Mouse (Mus musculus): ENCODE data around the gene Tmem205. TPM values are rescaled to one million over a fixed set of nuclear protein-coding genes. Genes with fewer than 3 reads are reported as not detected.
A peak's percentile ranks its signal among the peaks of the same experiment; 100 is the strongest.

The Tmem205 gene
- polyA plus RNA-seq, 1 experiment from 2014 or later, result 36.9 TPM

DNA sequence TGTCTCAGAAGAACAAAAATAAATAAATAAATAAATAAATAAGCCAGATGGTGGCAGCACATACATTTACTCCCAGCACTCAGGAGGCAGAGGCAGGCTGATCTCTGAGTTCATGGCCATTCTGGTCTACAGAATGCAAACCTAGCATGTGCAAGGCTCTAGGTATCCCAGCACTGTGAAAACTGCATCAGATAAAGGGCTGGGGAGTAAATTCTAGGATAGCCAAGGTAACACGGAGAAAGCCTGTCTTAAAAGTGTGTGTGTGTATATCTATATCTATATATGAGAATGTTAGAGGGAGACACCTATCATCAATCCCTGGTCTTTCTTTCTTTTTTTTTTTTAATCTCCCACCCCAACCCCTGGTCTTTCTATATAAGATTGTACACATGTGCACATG is 1.9 kb downstream of the Tmem205 start:
- H3K4me2 ChIP-seq, result no peak overlapping the region
- H3K9me3 ChIP-seq (replicated peaks), result no peaks in the 10 kb centered on the region
- no peaks in the 10 kb centered on the region for H3K36me3 ChIP-seq
- H3K4me1 ChIP-seq (replicated peaks), result peaks cover 34% of the 10 kb centered on the region
- 96% methylated on average over 1 of the region's 1 CpGs for WGBS
- H3K4me3 ChIP-seq, result no peak overlapping the region
- H3K27me3 ChIP-seq, result no peaks in the 10 kb centered on the region
- H3K9ac ChIP-seq, result no peak overlapping the region
- ATAC-seq (replicated peaks; ENCODE audit: insufficient number of reproducible peaks, insufficient read depth, low FRiP score, low read depth), result no peak
- no peak overlapping the region for H3K27ac ChIP-seq

GRCm38 (mm10) chr9:21925034-21925433 is 2.3 kb downstream of the Tmem205 start:
- H3K9ac ChIP-seq, result no peak overlapping the region
- no peak overlapping the region for H3K4me2 ChIP-seq
- no peak overlapping the region for H3K4me3 ChIP-seq
- H3K27ac ChIP-seq, result no peak overlapping the region
- no peak for ATAC-seq (replicated peaks; ENCODE audit: insufficient number of reproducible peaks, insufficient read depth, low FRiP score, low read depth)
- 90% methylated on average over 3 of the region's 3 CpGs for WGBS
- no peaks in the 10 kb centered on the region for H3K9me3 ChIP-seq (replicated peaks)
- H3K27me3 ChIP-seq, result no peaks in the 10 kb centered on the region
- no peaks in the 10 kb centered on the region for H3K36me3 ChIP-seq
- peaks cover 34% of the 10 kb centered on the region for H3K4me1 ChIP-seq (replicated peaks)

DNA sequence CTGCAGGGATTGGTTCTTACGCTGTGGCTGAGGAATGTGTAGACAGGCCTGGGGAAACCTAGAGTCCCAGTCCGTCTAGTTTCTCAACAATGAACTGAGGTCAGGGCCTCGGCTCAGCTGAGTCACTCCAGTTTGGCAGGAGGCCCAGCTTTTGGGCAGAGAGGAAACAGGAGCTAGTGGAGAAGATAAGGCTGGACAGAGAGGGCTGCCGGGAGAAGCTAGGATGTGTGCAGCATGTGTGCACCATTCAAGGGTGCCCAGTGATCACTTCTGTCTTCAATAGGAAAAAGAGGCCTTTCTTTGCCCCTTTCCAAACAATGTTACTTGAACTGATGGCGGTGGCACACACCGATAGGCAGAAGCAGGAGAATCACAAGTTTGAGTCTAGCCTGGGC is 3.3 kb downstream of the Tmem205 start:
- WGBS, result 29% methylated on average over 6 of the region's 6 CpGs
- H3K4me2 ChIP-seq, result no peak overlapping the region; the same call in 1 of the 2 replicates

GRCm38 (mm10) chr9:21923490-21924098 is 3.8 kb downstream of the Tmem205 start:
- no peak overlapping the region for H3K4me3 ChIP-seq
- H3K36me3 ChIP-seq, result no peaks in the 10 kb centered on the region
- H3K27ac ChIP-seq, result peak overlapping the region; percentile 82
- H3K9ac ChIP-seq, result no peak overlapping the region
- no peak overlapping the region; the same call in 1 of the 2 replicates for H3K4me2 ChIP-seq
- no peaks in the 10 kb centered on the region for H3K9me3 ChIP-seq (replicated peaks)
- WGBS, result 25% methylated on average over 3 of the region's 3 CpGs
- ATAC-seq (replicated peaks; ENCODE audit: insufficient number of reproducible peaks, insufficient read depth, low FRiP score, low read depth), result no peak
- H3K4me1 ChIP-seq (replicated peaks), result peaks cover 34% of the 10 kb centered on the region
- no peaks in the 10 kb centered on the region for H3K27me3 ChIP-seq

More for the DNA sequence above, 3.3 kb downstream of the Tmem205 start:
- Histone ChIP-seq H3K4me1 (replicated peaks) (peaks cover 34% of the 10 kb centered on the region), H3K9me3 (replicated peaks) (no peaks in the 10 kb centered on the region), H3K27me3 (no peaks in the 10 kb centered on the region), H3K4me3 (no peak overlapping the region), H3K36me3 (no peaks in the 10 kb centered on the region), H3K9ac (no peak overlapping the region), H3K27ac (peak overlapping the region; percentile 82)
- peak; percentile 88 for ATAC-seq (replicated peaks; ENCODE audit: insufficient number of reproducible peaks, insufficient read depth, low FRiP score, low read depth)

DNA sequence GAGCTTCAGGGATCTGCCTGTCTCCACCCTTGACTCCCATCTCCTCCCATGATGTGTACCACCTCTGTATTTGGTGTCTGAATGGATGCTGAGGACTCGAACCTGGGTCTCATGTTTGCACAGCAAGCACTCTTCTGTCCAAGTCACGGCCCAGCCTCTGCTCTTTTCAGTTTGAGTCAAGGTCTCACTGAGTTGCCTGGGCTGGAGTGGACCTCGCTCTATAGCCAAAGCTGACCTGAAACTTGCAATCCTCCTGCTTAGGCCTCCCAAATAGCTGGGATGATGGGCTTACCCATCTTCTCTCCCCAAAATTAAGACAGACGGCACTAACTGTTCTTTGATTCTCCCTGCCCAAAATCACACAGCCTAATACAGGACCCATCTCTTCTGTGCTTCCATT is 4.3 kb downstream of the Tmem205 start:
- peak overlapping the region; percentile 82 for H3K27ac ChIP-seq
- no peak overlapping the region for H3K9ac ChIP-seq
- 87% methylated on average over 4 of the region's 4 CpGs for whole genome bisulfite sequencing
- ATAC-seq (replicated peaks; ENCODE audit: insufficient number of reproducible peaks, insufficient read depth, low FRiP score, low read depth), result no peak
- no peak overlapping the region for H3K4me3 ChIP-seq
- no peaks in the 10 kb centered on the region for H3K27me3 ChIP-seq
- H3K36me3 ChIP-seq, result no peaks in the 10 kb centered on the region
- H3K4me1 ChIP-seq (replicated peaks), result peaks cover 40% of the 10 kb centered on the region
- H3K4me2 ChIP-seq, result no peak overlapping the region
- H3K9me3 ChIP-seq (replicated peaks), result no peaks in the 10 kb centered on the region

GRCm38 (mm10) chr9:21918692-21919384 is 8.5 kb downstream of the Tmem205 start:
- 16% methylated on average over 5 of the region's 5 CpGs for WGBS
- no peaks in the 10 kb centered on the region for H3K9me3 ChIP-seq (replicated peaks)
- no peaks in the 10 kb centered on the region for H3K27me3 ChIP-seq
- H3K36me3 ChIP-seq, result no peaks in the 10 kb centered on the region; the same call in 1 of the 2 replicates
- peak overlapping the region; percentile 97 for H3K4me2 ChIP-seq
- no peak overlapping the region for H3K9ac ChIP-seq
- no peak overlapping the region for H3K27ac ChIP-seq
- ATAC-seq (replicated peaks; ENCODE audit: insufficient number of reproducible peaks, insufficient read depth, low FRiP score, low read depth), result no peak
- H3K4me3 ChIP-seq, result peak overlapping the region; percentile 66
- peaks cover 19% of the 10 kb centered on the region for H3K4me1 ChIP-seq (replicated peaks)

DNA sequence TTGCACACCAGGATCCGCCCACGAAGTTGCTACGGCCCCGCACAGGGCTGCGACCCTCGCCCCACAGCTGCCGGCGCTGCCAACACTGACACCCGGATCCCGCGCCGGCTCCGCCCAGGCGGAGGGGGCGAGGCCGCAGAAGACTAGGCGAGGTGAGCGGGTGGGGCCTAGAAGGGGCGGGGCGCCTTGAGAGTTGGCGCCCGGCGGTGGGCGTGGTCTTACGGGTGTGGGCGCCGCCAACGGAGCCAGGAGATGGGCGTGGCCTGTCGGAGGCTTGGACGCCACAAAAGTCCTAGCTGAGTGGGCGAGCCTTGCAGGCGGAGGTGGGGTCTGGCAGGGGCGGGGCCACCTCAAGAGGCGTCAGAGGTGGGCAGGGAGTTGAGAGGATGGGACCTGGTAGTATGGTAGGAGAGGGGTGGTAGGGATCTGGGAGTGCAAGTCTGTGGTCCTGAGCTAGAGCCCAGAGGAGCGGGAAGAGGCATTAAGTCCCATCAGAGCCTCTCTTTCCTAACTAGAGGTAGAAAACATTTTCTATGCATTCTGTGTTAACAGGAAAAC is 9.2 kb downstream of the Tmem205 start, which contains the start of gene Rab3d:
Rab3d (minus strand) TSS at position 158 of the 558 bp plus-strand sequence.
- peak within 1 kb of the TSS; percentile 73 for H3K9ac ChIP-seq
- peak within 1 kb of the TSS; percentile 66 for H3K4me3 ChIP-seq
- H3K36me3 ChIP-seq, result no peaks in the 10 kb centered on the region; the same call in 1 of the 2 replicates
- peaks cover 12% of the 10 kb centered on the region for H3K4me1 ChIP-seq (replicated peaks)
- peak; percentile 91 for ATAC-seq (replicated peaks; ENCODE audit: insufficient number of reproducible peaks, insufficient read depth, low FRiP score, low read depth)
- H3K4me2 ChIP-seq, result peak within 1 kb of the TSS; percentile 97
- under 1% methylated on average over 35 of the region's 36 CpGs for WGBS
- no peaks in the 10 kb centered on the region for H3K9me3 ChIP-seq (replicated peaks)
- 0 out of 2 replicates have a peak within 1 kb of the TSS, but pooled peaks have one; percentile 24 for H3K27ac ChIP-seq
- no peaks in the 10 kb centered on the region for H3K27me3 ChIP-seq

DNA sequence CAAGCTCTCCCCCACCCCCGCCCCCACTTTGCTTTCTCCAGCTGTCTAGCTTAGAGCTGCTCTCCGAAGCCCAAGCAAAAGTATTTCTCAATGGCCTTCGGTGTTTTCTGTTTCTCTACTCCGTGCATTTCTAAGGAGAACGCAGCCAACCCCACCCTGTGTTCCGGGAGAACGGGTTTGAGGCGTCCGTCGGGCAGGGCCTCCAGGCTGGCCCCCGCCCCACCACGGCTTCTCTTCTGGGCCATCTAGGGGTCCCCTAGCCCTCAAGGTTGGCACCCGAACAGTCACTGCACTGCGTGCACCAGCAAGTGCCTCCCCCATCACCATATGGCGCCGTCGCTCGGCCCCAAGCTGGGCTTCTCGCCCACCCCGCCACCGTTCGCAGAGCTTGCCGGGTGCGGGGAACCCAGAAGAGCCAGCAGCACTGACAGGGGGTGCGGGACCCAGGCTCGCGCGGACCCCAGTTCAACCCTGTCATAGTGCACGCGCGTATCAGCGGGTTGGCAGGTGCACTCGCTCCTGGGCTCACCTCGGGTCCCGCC is 9.8 kb downstream of the Tmem205 start:
- H3K4me3 ChIP-seq, result peak overlapping the region; percentile 66
- no peaks in the 10 kb centered on the region for H3K27me3 ChIP-seq
- H3K9ac ChIP-seq, result peak overlapping the region; percentile 73
- no peaks in the 10 kb centered on the region; the same call in 1 of the 2 replicates for H3K36me3 ChIP-seq
- peak; percentile 56 for ATAC-seq (replicated peaks; ENCODE audit: insufficient number of reproducible peaks, insufficient read depth, low FRiP score, low read depth)
- peaks cover 9% of the 10 kb centered on the region for H3K4me1 ChIP-seq (replicated peaks)
- peak overlapping the region; percentile 97 for H3K4me2 ChIP-seq
- 2% methylated on average over 35 of the region's 35 CpGs for WGBS
- no peaks in the 10 kb centered on the region for H3K9me3 ChIP-seq (replicated peaks)
- 0 out of 2 replicates have a peak overlapping the region, but pooled peaks have one; percentile 24 for H3K27ac ChIP-seq

DNA sequence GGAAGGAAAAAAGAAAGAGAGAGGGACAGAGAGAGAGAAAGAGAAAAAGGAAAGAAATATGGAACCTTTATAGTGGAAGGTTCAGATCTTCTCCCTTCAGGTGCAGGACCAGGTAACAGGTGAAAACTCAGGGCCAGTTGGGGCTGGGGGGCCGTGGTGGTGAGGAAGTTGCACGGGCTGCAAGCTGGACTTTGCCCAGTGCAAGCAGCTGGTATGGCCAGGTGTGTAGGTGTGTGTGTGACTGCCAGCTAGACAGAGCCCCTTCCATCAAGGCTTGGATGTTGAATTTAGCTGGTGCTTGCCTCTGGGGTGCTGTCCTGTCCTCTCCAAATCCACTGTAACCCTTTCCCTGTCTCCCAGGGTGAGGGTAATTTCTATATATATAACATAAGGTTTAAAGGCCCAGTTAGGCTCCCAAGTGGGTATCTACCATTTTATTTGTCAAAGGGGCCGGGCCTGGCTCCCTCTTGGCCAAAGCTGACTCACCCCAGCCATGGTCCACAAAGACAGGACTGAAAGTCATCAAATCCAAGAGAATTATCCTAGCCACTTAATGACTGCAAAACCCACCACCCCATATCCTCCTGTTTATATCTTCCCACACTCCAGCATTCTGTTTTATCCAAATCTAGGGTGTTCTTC is 10.4 kb downstream of the Tmem205 start:
- H3K27ac ChIP-seq, result no peak overlapping the region
- WGBS, result 67% methylated on average over 3 of the region's 3 CpGs
- H3K27me3 ChIP-seq, result no peaks in the 10 kb centered on the region
- no peaks in the 10 kb centered on the region for H3K9me3 ChIP-seq (replicated peaks)
- H3K4me1 ChIP-seq (replicated peaks), result peaks cover 9% of the 10 kb centered on the region
- no peaks in the 10 kb centered on the region; the same call in 1 of the 2 replicates for H3K36me3 ChIP-seq
- no peak overlapping the region for H3K9ac ChIP-seq
- no peak for ATAC-seq (replicated peaks; ENCODE audit: insufficient number of reproducible peaks, insufficient read depth, low FRiP score, low read depth)
- peak overlapping the region; percentile 66 for H3K4me3 ChIP-seq
- H3K4me2 ChIP-seq, result peak overlapping the region; percentile 97

GRCm38 (mm10) chr9:21909474-21910223 is 17.7 kb downstream of the Tmem205 start:
- Histone ChIP-seq H3K4me1 (replicated peaks) (no peaks in the 10 kb centered on the region), H3K27ac (no peak overlapping the region), H3K9me3 (replicated peaks) (no peaks in the 10 kb centered on the region), H3K9ac (no peak overlapping the region), H3K27me3 (no peaks in the 10 kb centered on the region), H3K36me3 (no peaks in the 10 kb centered on the region; the same call in 1 of the 2 replicates), H3K4me2 (no peak overlapping the region), H3K4me3 (no peak overlapping the region)
- no peak for ATAC-seq (replicated peaks; ENCODE audit: insufficient number of reproducible peaks, insufficient read depth, low FRiP score, low read depth)
- WGBS, result 68% methylated on average over 10 of the region's 10 CpGs

Measured in heart, embryonic 15.5 days (tissue).